Mouse (Mus musculus) CH12.LX (cell line): ENCODE results near the gene Hbq1b.

Source experiments
- CTCF ChIP-seq, 2 experiments: IDR thresholded peaks in 1 of 2; conservative IDR thresholded peaks in 1 of 2; 2 replicates each; pipeline ENCODE4 v1.5.1; 2011 to 2012; ENCODE audit warnings: low read depth in 2 of 2, low read length in 2 of 2, improper control_type of control experiment in 1 of 2, inconsistent platforms in 1 of 2, mild to moderate bottlenecking in 1 of 2, moderate library complexity in 1 of 2
- MEF2A ChIP-seq: IDR thresholded peaks from 2 replicates; pipeline ENCODE4 v1.6.1; 2014; ENCODE audit warnings: low read depth, mild to moderate bottlenecking, inconsistent platforms, low read length, improper control_type of control experiment, borderline replicate concordance
- POLR2A ChIP-seq: IDR thresholded peaks from 2 replicates; pipeline ENCODE4 v1.6.1; 2011; ENCODE audit warnings: low read depth, mild to moderate bottlenecking, improper control_type of control experiment, low read length
- RCOR1 ChIP-seq: conservative IDR thresholded peaks from 2 replicates; pipeline ENCODE4 v1.6.1; 2012; ENCODE audit warnings: low read depth, mild to moderate bottlenecking, inconsistent platforms, low read length, improper control_type of control experiment
- ZMIZ1 ChIP-seq: IDR thresholded peaks from 2 replicates; pipeline ENCODE4 v1.6.1; 2012; ENCODE audit warnings: low read depth, mild to moderate bottlenecking, inconsistent platforms, low read length, improper control_type of control experiment

DNA sequence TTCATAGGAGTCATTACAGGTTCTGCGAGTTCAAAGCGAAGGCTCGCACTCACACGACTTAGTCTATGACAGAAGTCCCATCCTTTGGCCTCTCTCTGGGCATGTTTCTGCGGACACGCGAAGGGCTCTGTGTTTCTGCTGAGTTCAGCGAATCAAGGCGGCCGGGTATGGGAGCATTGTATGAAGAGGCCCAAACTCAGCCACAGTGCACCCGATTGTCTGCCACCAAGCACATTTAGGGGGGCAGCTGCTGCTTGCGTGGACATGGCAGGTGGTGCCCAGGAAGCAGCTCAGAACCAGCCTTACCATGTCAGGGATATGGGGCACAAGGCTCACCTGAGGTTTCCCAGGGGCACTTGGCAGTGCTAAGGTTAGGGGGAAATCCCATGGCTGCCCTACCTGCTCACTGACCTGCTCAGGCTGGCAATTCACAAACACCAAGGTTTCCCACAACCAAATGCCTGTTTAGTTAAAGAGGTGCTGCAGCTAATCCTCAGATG, 8.3 kb upstream of the Hbq1b start:
- TF ChIP-seq CTCF (conservative IDR thresholded peaks at IDR 0.05 in 1 of 2, IDR thresholded peaks at IDR 0.05 in 1 of 2; ENCODE audit: low read depth in 2 of 2, low read length in 2 of 2) (no peak), ZMIZ1 (no peak), POLR2A (no peak), RCOR1 (no peak), MEF2A (no peak)
